Mouse (Mus musculus) monocyte, adult 5-6 weeks (primary cell): Measurements from ENCODE around the gene Man2a2. TPM values are rescaled to one million over a fixed set of nuclear protein-coding genes. Genes with fewer than 3 reads are reported as not detected.

ENCODE experiments used
- ATAC-seq: fragments of 153-309, 156-312 bp; replicated peaks from 2 replicates; pipeline ENCODE4 v1.8.0; 2017; ENCODE audit warnings: mild to moderate bottlenecking; ENCODE audit not compliant: low TSS enrichment, insufficient number of reproducible peaks, severe bottlenecking, poor library complexity, low FRiP score
- total RNA-seq: library from RNA; stranded (forward); fragments of 200-1000, 200-491, 200-594 nt; gene quantifications from 3 replicates; pipeline ENCODE4 v1.2.3, GENCODE M21; 2017

Gene Man2a2
- total RNA-seq = 12.8 to 20.6 TPM (median 18.0 TPM) in 3 replicates

DNA sequence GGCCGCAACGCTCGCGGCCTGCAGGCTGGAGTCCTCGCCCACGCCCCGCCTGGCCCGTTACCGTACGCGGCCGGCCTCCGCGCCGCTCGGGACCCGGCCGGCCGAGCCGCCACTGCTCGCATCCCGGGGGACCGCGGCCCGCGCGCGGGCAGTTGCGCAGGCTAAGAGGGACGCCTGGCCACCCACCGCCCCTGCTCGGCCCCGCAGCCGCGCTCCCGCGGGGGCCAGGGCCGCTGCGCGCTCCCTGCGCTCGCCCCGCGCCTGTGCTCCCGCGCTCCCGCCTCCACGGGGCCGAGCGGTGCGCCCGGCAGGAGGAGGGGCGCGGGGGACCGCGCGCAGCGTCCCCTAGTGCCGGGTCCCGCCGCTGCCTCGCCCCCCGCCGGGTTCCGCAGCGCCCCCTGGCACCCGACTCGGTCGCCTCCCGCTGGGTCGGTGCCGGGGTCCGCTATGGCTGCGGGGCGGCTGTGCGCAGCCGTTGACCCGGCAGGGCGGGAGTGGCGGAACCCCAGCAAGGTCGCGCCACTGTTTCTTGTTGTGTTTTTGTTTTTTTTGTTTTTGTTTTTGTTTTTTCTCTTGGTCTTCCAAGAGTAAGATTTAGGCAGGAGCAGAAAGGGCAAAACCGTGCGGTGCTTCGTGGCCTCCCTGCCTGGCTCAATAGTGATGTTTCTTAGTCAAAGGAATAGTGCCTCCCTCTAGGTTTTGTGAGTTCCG lies at the start of gene Man2a2:
TSS of gene Man2a2 (minus strand) at position 335 of the 711 bp plus-strand sequence.
- ATAC-seq = no peak

GRCm38 (mm10) chr7:80420586-80420985 lies 49.4 kb upstream of the Man2a2 start:
- no peak for ATAC-seq

- ATAC-seq = no peak; the same call in 1 of the 2 replicates
Observed at GRCm38 (mm10) chr7:80419278-80419677, 48.1 kb upstream of the Man2a2 start.

GRCm38 (mm10) chr7:80418036-80418435 lies 46.9 kb upstream of the Man2a2 start:
- ATAC-seq = no peak

GRCm38 (mm10) chr7:80417601-80418000 lies 46.4 kb upstream of the Man2a2 start:
- ATAC-seq = peak; percentile 28

DNA sequence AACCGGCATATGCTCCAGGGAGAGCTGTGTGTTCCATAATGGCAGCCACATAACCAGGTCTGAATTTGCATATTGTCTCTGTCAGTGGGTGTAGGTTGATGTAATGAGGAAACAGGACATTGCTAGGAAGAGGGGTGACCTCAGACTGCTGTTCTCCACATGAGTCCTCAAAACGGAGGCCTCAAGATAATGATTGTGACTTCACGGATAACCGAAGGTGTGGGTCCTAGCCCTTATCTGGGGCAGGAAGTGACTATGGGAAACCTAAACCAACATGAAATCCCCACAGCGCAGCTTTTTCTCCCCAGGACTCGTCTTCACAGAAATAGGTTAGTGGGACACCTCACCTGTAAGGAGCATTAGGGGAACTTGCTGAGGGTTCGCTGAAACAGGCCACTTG lies 45.8 kb upstream of the Man2a2 start:
- peak; percentile 36 for ATAC-seq

DNA sequence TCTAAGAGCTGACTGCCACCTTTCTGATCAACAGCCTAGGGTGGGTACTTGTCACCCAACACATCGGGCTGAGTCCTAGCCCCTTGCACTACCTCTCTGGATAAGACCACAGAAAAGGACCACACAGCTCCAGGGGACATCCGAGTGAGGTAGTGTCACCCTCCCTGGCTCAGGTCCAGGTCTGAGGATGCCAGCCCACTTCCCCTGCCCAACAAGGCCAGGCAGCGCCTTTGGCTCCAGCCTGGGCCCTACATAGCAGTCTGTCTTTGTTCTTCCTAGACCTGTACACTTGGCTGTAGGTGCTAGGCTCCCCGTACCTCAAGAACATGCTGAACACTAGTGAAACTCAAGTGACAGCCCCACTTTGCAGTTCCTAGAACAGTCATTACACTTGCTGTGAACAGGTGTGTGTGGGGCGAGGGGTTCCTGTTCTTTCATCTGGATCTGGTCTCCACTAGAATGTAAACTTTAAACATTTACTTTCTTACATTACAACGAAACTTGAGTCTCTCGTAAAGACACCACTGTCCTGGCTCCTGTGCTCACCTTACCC lies 43.2 kb upstream of the Man2a2 start:
- ATAC-seq = no peak

DNA sequence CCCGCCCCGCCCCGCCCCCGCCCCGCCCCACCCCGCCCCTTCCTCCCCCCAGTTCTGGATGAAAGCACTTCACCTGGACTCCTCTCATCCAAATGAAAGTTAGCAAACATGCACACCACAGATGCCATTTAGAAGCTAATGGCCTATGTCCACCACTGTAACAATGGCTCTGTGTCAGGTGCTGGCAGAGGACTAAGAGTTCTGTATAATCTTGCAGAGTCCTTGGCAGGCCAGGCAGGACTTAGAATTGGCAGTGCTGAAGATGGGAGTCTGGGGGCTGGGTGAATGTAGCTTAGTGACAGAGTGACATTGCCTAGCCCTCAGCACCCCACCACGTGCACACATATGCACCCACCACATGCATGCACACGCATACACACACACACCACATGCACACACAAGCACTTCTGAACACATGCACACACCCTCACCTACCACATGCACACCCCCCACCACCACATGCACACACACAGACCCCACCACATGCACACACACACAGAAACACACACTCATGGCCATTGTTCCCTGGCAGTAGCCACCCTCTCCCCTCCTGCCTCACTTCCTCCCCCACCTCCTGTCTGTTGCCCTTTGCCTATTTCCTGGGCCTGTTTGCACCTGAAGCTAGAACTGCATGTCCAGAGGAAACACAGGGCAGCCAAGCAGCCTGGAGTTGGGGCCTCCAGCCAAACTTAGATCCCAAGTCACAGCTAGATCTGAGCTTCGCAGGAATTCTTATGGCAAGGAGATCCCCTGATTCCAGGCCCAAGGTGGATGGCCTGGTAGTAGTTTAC lies 42.5 kb upstream of the Man2a2 start:
- ATAC-seq = no peak

DNA sequence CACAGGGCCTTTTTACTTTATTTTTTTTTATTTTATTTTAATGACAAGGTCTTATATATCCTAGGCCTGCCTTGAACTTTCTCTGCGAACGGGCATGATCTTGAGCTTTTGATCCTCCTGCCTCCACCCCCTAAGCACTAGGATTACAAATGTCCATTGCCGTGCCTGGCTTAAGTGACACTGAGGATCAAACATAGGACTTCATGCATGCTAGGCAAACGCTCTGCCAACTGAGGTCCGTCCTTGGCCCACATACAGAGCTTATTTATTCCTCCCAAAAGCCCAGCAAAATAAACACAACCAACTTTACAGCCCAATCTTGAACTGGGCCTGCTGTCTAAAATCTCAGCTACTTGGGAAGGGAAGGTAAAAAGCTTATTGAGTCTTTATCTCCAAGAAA lies 41.6 kb upstream of the Man2a2 start:
- no peak for ATAC-seq

GRCm38 (mm10) chr7:80412279-80412678 lies 41.1 kb upstream of the Man2a2 start:
- ATAC-seq = no peak

GRCm38 (mm10) chr7:80410380-80410779 lies 39.2 kb upstream of the Man2a2 start:
- ATAC-seq = no peak

DNA sequence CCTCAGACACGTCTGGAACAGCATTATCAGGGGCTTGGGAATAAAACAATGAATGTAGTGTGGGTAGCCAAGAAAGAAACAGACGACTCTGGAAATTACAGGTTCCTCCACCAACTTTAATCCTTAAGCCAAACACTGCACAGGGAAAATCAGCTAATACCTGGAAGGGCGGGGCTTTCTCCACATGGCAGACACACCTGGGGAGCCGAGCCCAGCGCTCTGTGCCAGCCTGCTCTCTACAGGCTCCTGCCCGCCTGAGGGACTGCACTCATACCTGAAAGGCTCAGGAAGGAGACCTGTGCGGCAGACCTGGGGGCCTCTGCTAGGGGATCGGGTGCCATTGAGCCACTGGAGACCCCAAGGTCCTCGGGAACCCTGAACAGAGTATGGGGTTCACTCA lies 36.5 kb upstream of the Man2a2 start:
- no peak for ATAC-seq

GRCm38 (mm10) chr7:80406186-80406585 lies 35.0 kb upstream of the Man2a2 start:
- ATAC-seq = no peak

GRCm38 (mm10) chr7:80405188-80405695 lies 34.1 kb upstream of the Man2a2 start, which contains the start of gene Furin:
Furin (minus strand) TSS chr7:80405436.
- no peak for ATAC-seq

GRCm38 (mm10) chr7:80404101-80404894 lies 33.1 kb upstream of the Man2a2 start:
- ATAC-seq = peak; percentile 66

DNA sequence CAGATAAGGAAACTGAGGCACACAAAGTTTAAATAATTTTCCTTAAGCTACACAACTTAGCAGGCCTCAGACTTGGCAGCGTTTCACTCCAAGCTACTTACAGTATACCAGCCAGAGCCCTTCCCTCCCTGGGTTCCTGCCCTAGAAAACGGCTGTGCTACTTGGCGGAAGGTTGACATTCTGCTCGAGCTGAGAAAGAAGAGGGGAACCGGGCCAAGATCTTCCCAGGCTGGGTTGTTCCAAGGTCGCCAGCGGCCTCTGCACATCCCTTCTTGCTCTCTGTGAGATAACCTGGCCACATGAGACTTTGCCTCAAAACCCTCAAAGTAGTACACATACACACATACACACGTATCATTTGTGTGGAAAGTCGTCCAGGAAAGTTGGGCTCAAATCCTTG lies 32.4 kb upstream of the Man2a2 start:
- no peak for ATAC-seq

GRCm38 (mm10) chr7:80402651-80403321 lies 31.6 kb upstream of the Man2a2 start:
- no peak for ATAC-seq
